In genomic region chr6:99026040-99026439, GRCm38 (mm10) we compare ENCODE assay signal across 8 mouse cellular contexts.
A peak's percentile ranks its signal among the peaks of the same experiment; 100 is the strongest.
DNase-seq lines count a peak whose midpoint lies in the region; ATAC-seq and TF ChIP-seq lines count a peak whose summit lies in the region.

No protein-coding gene starts in this region.

- peak overlapping the region; percentile 64 for H3K9ac ChIP-seq in heart, embryonic 14.5 days (ENCODE audit: low read length)
- peak overlapping the region; percentile 70 for H3K9ac ChIP-seq in CH12.LX (ENCODE audit: insufficient read depth, low read depth)
- H3K9ac ChIP-seq in hindbrain, embryonic 14.5 days, result peak overlapping the region; percentile 8
- no peak overlapping the region for H3K9ac ChIP-seq in midbrain, postnatal 0 days (replicated peaks; ENCODE audit: low read length, poor library complexity, severe bottlenecking)

- H3K4me2 ChIP-seq in heart, embryonic 14.5 days (ENCODE audit: low read length), result peak overlapping the region; percentile 86
- H3K4me2 ChIP-seq in CH12.LX (ENCODE audit: insufficient read depth, low read depth, poor library complexity, severe bottlenecking), result peak overlapping the region; percentile 44
- H3K4me2 ChIP-seq in hindbrain, embryonic 14.5 days (replicated peaks), result peak overlapping the region; percentile 26
- H3K4me2 ChIP-seq in midbrain, postnatal 0 days (ENCODE audit: low read depth, low read length, poor library complexity, severe bottlenecking), result peak overlapping the region; percentile 34

- in situ Hi-C loops in CH12.LX (cut with MboI; ENCODE audit: low pct_ligation_motif_present, low pct_unique_long_range_greater_than_20kb, low sequenced_read_pairs), result no loop called here

- TF ChIP-seq CTCF in CH12.LX (conservative IDR thresholded peaks at IDR 0.05 in 1 of 2, IDR thresholded peaks at IDR 0.05 in 1 of 2; ENCODE audit: low read depth in 2 of 2, low read length in 2 of 2), result no peak
- no peak for TF ChIP-seq CTCF in midbrain, postnatal 0 days (IDR thresholded peaks at IDR 0.05)

- no peaks in the 10 kb centered on the region for H3K9me3 ChIP-seq in heart, embryonic 14.5 days (ENCODE audit: control insufficient read depth, low read length)
- no peaks in the 10 kb centered on the region for H3K9me3 ChIP-seq in CH12.LX (replicated peaks; ENCODE audit: low read length)
- H3K9me3 ChIP-seq in hindbrain, embryonic 14.5 days (ENCODE audit: control insufficient read depth, low read length), result no peaks in the 10 kb centered on the region
- H3K9me3 ChIP-seq in midbrain, postnatal 0 days (ENCODE audit: low read length), result no peaks in the 10 kb centered on the region

- TF ChIP-seq RAD21 in CH12.LX (IDR thresholded peaks at IDR 0.05; ENCODE audit: low read depth, low read length), result no peak

- H3K4me3 ChIP-seq in heart, embryonic 14.5 days (ENCODE audit: control insufficient read depth in 1 of 2, insufficient read depth in 1 of 2, low read depth in 1 of 2, low read length in 2 of 2), result peak overlapping the region; percentile 15 to 73; a peak in 3 of 4 replicates
- peak overlapping the region; percentile 53 to 74 (median 65) for H3K4me3 ChIP-seq in CH12.LX (replicated peaks in 1 of 3; ENCODE audit: low read depth in 2 of 3, low read length in 2 of 3, poor library complexity in 1 of 3)
- H3K4me3 ChIP-seq in hindbrain, embryonic 14.5 days (replicated peaks; ENCODE audit: low read length), result peak overlapping the region; percentile 17
- peak overlapping the region; percentile 9 for H3K4me3 ChIP-seq in midbrain, postnatal 0 days (ENCODE audit: low read depth, low read length)

- TF ChIP-seq POLR2A in CH12.LX (IDR thresholded peaks at IDR 0.05; ENCODE audit: low read depth, low read length), result 0 out of 2 replicates have a peak, but pooled peaks have one; percentile 32

- 22% methylated on average over 3 of the region's 3 CpGs for WGBS in heart, embryonic 14.5 days
- WGBS in hindbrain, embryonic 14.5 days, result 37% methylated on average over 3 of the region's 3 CpGs
- WGBS in midbrain, postnatal 0 days, result 65% methylated on average over 3 of the region's 3 CpGs

- peaks cover 91% of the 10 kb centered on the region for H3K79me2 ChIP-seq in CH12.LX (replicated peaks; ENCODE audit: control insufficient read depth, extremely low read depth, insufficient read depth, poor library complexity, severe bottlenecking)

- dilution Hi-C loops in CH12.LX (cut with MboI; ENCODE audit: extremely low pct_ligation_motif_present, extremely low pct_unique_long_range_greater_than_20kb, low sequenced_read_pairs), result no loop called here

- H3K27ac ChIP-seq in heart, embryonic 14.5 days (replicated peaks in 1 of 2; ENCODE audit: control insufficient read depth in 1 of 2, insufficient read depth in 1 of 2, low read depth in 2 of 2, low read length in 2 of 2), result peak overlapping the region; percentile 45 to 54; a peak in 3 of 4 replicates
- peak overlapping the region; percentile 85 for H3K27ac ChIP-seq in CH12.LX (ENCODE audit: insufficient read depth, low read depth)
- H3K27ac ChIP-seq in hindbrain, embryonic 14.5 days, result peak overlapping the region; percentile 38
- H3K27ac ChIP-seq in midbrain, postnatal 0 days (ENCODE audit: low read depth, low read length), result no peak overlapping the region

- DNase-seq in heart, adult 18-20 months, result no peak
- peak; percentile 57 for DNase-seq in CH12.LX (ENCODE audit: extremely low read depth)
- DNase-seq in hindbrain, embryonic 14.5 days (ENCODE audit: low spot score), result no peak
- DNase-seq in midbrain, postnatal 0 days (ENCODE audit: low spot score), result no peak
- no peak for DNase-seq in cerebellum, postnatal 36 days
- DNase-seq in retina, postnatal 1 day, result no peak
- no peak for DNase-seq in frontal cortex, postnatal 25 days (ENCODE audit: low spot score in 2 of 2)

- H3K36me3 ChIP-seq in heart, embryonic 14.5 days (ENCODE audit: control insufficient read depth, insufficient read depth, low read length), result no peaks in the 10 kb centered on the region
- H3K36me3 ChIP-seq in CH12.LX (replicated peaks in 1 of 2; ENCODE audit: control insufficient read depth in 1 of 2, insufficient read depth in 1 of 2, low read length in 1 of 2), result peaks cover 0 to 3% of the 10 kb centered on the region in 2 experiments
- H3K36me3 ChIP-seq in hindbrain, embryonic 14.5 days (replicated peaks; ENCODE audit: control insufficient read depth, insufficient read depth), result no peaks in the 10 kb centered on the region
- H3K36me3 ChIP-seq in midbrain, postnatal 0 days (ENCODE audit: insufficient read depth, low read length), result no peaks in the 10 kb centered on the region

- peak; percentile 76 for TF ChIP-seq EP300 in CH12.LX (IDR thresholded peaks at IDR 0.05; ENCODE audit: low read length)

- no peaks in the 10 kb centered on the region for H3K27me3 ChIP-seq in heart, embryonic 14.5 days (ENCODE audit: control insufficient read depth, insufficient read depth, low read length)
- H3K27me3 ChIP-seq in CH12.LX (replicated peaks), result no peaks in the 10 kb centered on the region
- H3K27me3 ChIP-seq in hindbrain, embryonic 14.5 days (ENCODE audit: control insufficient read depth, insufficient read depth, low read length), result peaks cover 14% of the 10 kb centered on the region; the same call in 1 of the 2 replicates
- no peaks in the 10 kb centered on the region for H3K27me3 ChIP-seq in midbrain, postnatal 0 days (ENCODE audit: insufficient read depth, low read length)

- peaks cover 7 to 37% of the 10 kb centered on the region in 2 experiments for H3K4me1 ChIP-seq in heart, embryonic 14.5 days (ENCODE audit: control insufficient read depth in 2 of 2, insufficient read depth in 2 of 2, low read length in 2 of 2)
- peaks cover 4 to 41% of the 10 kb centered on the region in 2 experiments; a peak in 3 of 4 replicates for H3K4me1 ChIP-seq in CH12.LX (ENCODE audit: control insufficient read depth in 1 of 2, insufficient read depth in 2 of 2)
- H3K4me1 ChIP-seq in hindbrain, embryonic 14.5 days (replicated peaks; ENCODE audit: control insufficient read depth, insufficient read depth, low read length), result peaks cover 8% of the 10 kb centered on the region; the same call in 1 of the 2 replicates
- H3K4me1 ChIP-seq in midbrain, postnatal 0 days (ENCODE audit: insufficient read depth, low read length), result no peaks in the 10 kb centered on the region

- ATAC-seq in heart, embryonic 14.5 days (ENCODE audit: insufficient number of reproducible peaks, insufficient read depth, low FRiP score, low read depth), result no peak
- ATAC-seq in hindbrain, embryonic 14.5 days (ENCODE audit: low FRiP score), result no peak
- ATAC-seq in midbrain, postnatal 0 days (ENCODE audit: low FRiP score), result no peak

TF ChIP-seq in CH12.LX, 34 proteins besides CTCF, POLR2A, EP300 and RAD21 (continues in another document):
- TF ChIP-seq NRF1 (IDR thresholded peaks at IDR 0.05; ENCODE audit: low read depth, low read length) (no peak), MXI1 (IDR thresholded peaks at IDR 0.05; ENCODE audit: low read depth, low read length) (peak; percentile 62), NELFE (IDR thresholded peaks at IDR 0.05; ENCODE audit: low read depth, low read length) (no peak), BHLHE40 (IDR thresholded peaks at IDR 0.05; ENCODE audit: low read depth, low read length) (peak; percentile 64), POLR2AphosphoS2 (IDR thresholded peaks at IDR 0.05; ENCODE audit: low read depth, low read length) (no peak), IRF4 (IDR thresholded peaks at IDR 0.05; ENCODE audit: low read depth, low read length) (peak; percentile 91), RCOR1 (conservative IDR thresholded peaks at IDR 0.05; ENCODE audit: low read depth, low read length) (no peak; the same call in 1 of the 2 replicates), SMC3 (IDR thresholded peaks at IDR 0.05; ENCODE audit: low read depth, low read length) (no peak), MAZ (IDR thresholded peaks at IDR 0.05; ENCODE audit: low read depth, low read length) (no peak), CHD2 (IDR thresholded peaks at IDR 0.05; ENCODE audit: low read length) (peak; percentile 71), E2F4 (IDR thresholded peaks at IDR 0.05; ENCODE audit: insufficient replicate concordance, low read depth, low read length) (no peak), ZNF384 (IDR thresholded peaks at IDR 0.05; ENCODE audit: low read depth, low read length) (no peak; the same call in 1 of the 2 replicates), MYC (IDR thresholded peaks at IDR 0.05; ENCODE audit: low read depth, low read length) (no peak), JUND (conservative IDR thresholded peaks at IDR 0.05; ENCODE audit: low read depth, low read length) (peak; percentile 29; the same call in 1 of the 2 replicates), ZMIZ1 (IDR thresholded peaks at IDR 0.05; ENCODE audit: low read depth, low read length) (no peak), JUN (IDR thresholded peaks at IDR 0.05; ENCODE audit: insufficient read depth, low read depth, low read length) (peak; percentile 54; the same call in 1 of the 2 replicates), MEF2A (IDR thresholded peaks at IDR 0.05; ENCODE audit: borderline replicate concordance, low read depth, low read length) (peak; percentile 61; the same call in 1 of the 2 replicates), ETS1 (conservative IDR thresholded peaks at IDR 0.05; ENCODE audit: low read depth, low read length) (peak; percentile 81), KAT2A (IDR thresholded peaks at IDR 0.05; ENCODE audit: insufficient replicate concordance, low read length) (no peak), TCF12 (IDR thresholded peaks at IDR 0.05; ENCODE audit: low read depth, low read length) (0 out of 2 replicates have a peak, but pooled peaks have one; percentile 56), ELF1 (IDR thresholded peaks at IDR 0.05; ENCODE audit: low read depth, low read length) (no peak), GABPA (IDR thresholded peaks at IDR 0.05; ENCODE audit: insufficient replicate concordance, low read depth, low read length) (no peak), PAX5 (IDR thresholded peaks at IDR 0.05; ENCODE audit: low read length) (no peak), ZC3H11A (IDR thresholded peaks at IDR 0.05; ENCODE audit: low read depth, low read length) (no peak), MAX (IDR thresholded peaks at IDR 0.05; ENCODE audit: low read length) (peak; percentile 49; the same call in 1 of the 2 replicates), UBTF (IDR thresholded peaks at IDR 0.05; ENCODE audit: low read depth, low read length) (no peak), USF1 (IDR thresholded peaks at IDR 0.05; ENCODE audit: low read depth, low read length) (no peak), USF2 (conservative IDR thresholded peaks at IDR 0.05; ENCODE audit: low read depth, low read length) (no peak), TBP (conservative IDR thresholded peaks at IDR 0.05; ENCODE audit: low read depth, low read length) (0 out of 2 replicates have a peak, but pooled peaks have one; percentile 6), MAFK (IDR thresholded peaks at IDR 0.05; ENCODE audit: insufficient replicate concordance, low read length) (no peak; the same call in 1 of the 2 replicates), ZKSCAN1 (IDR thresholded peaks at IDR 0.05; ENCODE audit: borderline replicate concordance, low read depth, low read length) (no peak), HCFC1 (IDR thresholded peaks at IDR 0.05; ENCODE audit: low read depth, low read length) (no peak)

Comparison
In these comparisons a context has a peak if more than half of its experiments do, and no peak if none do; other contexts are left out.
1. H3K4me2 ChIP-seq: peak in every context shown above with its lines; median percentile 86 in heart, embryonic 14.5 days; 44 in CH12.LX; 34 in midbrain, postnatal 0 days; 26 in hindbrain, embryonic 14.5 days.
2. H3K4me3 ChIP-seq: peak in every context shown above with its lines; median percentile 65 in CH12.LX; 44 in heart, embryonic 14.5 days; 17 in hindbrain, embryonic 14.5 days; 9 in midbrain, postnatal 0 days.